18 mouse cellular contexts compared by ENCODE assay signal in genomic region chr17:4176524-4176923, GRCm38 (mm10).
"Had no signal": no experiment of that assay in that cellular context is flagged by ENCODE, and none has a peak within 500 bp of the region (broad histone marks: within the 10 kb centered on the region; RNA-seq: fewer than 3 reads in every experiment).

No protein-coding gene starts in this region.

- H3K27me3 ChIP-seq: intestine, embryonic 15.5 days; limb, embryonic 13.5 days; liver, embryonic 12.5 days; liver, embryonic 15.5 days; stomach, embryonic 15.5 days had no signal

- H3K4me3 ChIP-seq: intestine, embryonic 15.5 days; limb, embryonic 10.5 days; limb, embryonic 13.5 days; liver, embryonic 12.5 days; liver, embryonic 15.5 days; stomach, embryonic 15.5 days had no signal

- H3K4me2 ChIP-seq: intestine, embryonic 15.5 days; limb, embryonic 13.5 days; liver, embryonic 12.5 days; liver, embryonic 15.5 days; midbrain, embryonic 11.5 days; stomach, embryonic 15.5 days had no signal

- H3K4me1 ChIP-seq: liver, embryonic 12.5 days; liver, embryonic 15.5 days; stomach, embryonic 15.5 days had no signal

- DNase-seq: kidney, adult 11 months; kidney, adult 8-10 months; kidney, postnatal 10 days; kidney, postnatal 4 days; liver; lung, adult 18-20 months; lung, postnatal 36 days; midbrain, embryonic 14.5 days; right cerebral cortex, postnatal 25 days; spleen, adult 18-20 months; thymus, postnatal 25 days had no signal

- ATAC-seq: intestine, embryonic 15.5 days; liver, embryonic 12.5 days had no signal

- H3K27ac ChIP-seq: intestine, embryonic 15.5 days; limb, embryonic 13.5 days; liver, embryonic 12.5 days; liver, embryonic 15.5 days; stomach, embryonic 15.5 days had no signal

- H3K9me3 ChIP-seq: intestine, embryonic 15.5 days; limb, embryonic 10.5 days; limb, embryonic 13.5 days; liver, embryonic 12.5 days; liver, embryonic 15.5 days; stomach, embryonic 15.5 days had no signal

- H3K36me3 ChIP-seq: intestine, embryonic 15.5 days; limb, embryonic 10.5 days; limb, embryonic 13.5 days; liver, embryonic 12.5 days; liver, embryonic 15.5 days; stomach, embryonic 15.5 days had no signal

- H3K9ac ChIP-seq: intestine, embryonic 15.5 days; limb, embryonic 13.5 days; liver, embryonic 12.5 days; liver, embryonic 15.5 days; stomach, embryonic 15.5 days had no signal
